8 mouse cellular contexts compared by ENCODE assay signal in genomic region chrX:162900938-162901337, GRCm38 (mm10). TPM values are rescaled to one million over a fixed set of nuclear protein-coding genes. Genes with fewer than 3 reads are reported as not detected.
A peak's percentile ranks its signal among the peaks of the same experiment; 100 is the strongest.
DNase-seq lines count a peak whose midpoint lies in the region; ATAC-seq and TF ChIP-seq lines count a peak whose summit lies in the region.

Gene Ctps2 (plus strand): TSS chrX:162901238.

- no peaks in the 10 kb centered on the region for H3K36me3 ChIP-seq in kidney, embryonic 14.5 days (ENCODE audit: control insufficient read depth, insufficient read depth, low read length)
- no peaks in the 10 kb centered on the region for H3K36me3 ChIP-seq in forebrain, postnatal 0 days (ENCODE audit: insufficient read depth)
- no peaks in the 10 kb centered on the region for H3K36me3 ChIP-seq in intestine, postnatal 0 days (ENCODE audit: control insufficient read depth, insufficient read depth)
- H3K36me3 ChIP-seq in midbrain, embryonic 12.5 days = no peaks in the 10 kb centered on the region

- H3K4me1 ChIP-seq in kidney, embryonic 14.5 days (ENCODE audit: control insufficient read depth, insufficient read depth, low read length) = no peaks in the 10 kb centered on the region
- no peaks in the 10 kb centered on the region for H3K4me1 ChIP-seq in forebrain, postnatal 0 days (ENCODE audit: insufficient read depth)
- H3K4me1 ChIP-seq in intestine, postnatal 0 days (replicated peaks; ENCODE audit: control insufficient read depth, insufficient read depth, low read length) = no peaks in the 10 kb centered on the region
- peaks cover 3% of the 10 kb centered on the region; the same call in 1 of the 2 replicates for H3K4me1 ChIP-seq in midbrain, embryonic 12.5 days

- ATAC-seq in kidney, embryonic 14.5 days (ENCODE audit: low FRiP score, low TSS enrichment) = no peak
- no peak for ATAC-seq in forebrain, postnatal 0 days
- no peak for ATAC-seq in intestine, postnatal 0 days
- ATAC-seq in midbrain, embryonic 12.5 days (ENCODE audit: low FRiP score, low read depth) = no peak

- H3K4me3 ChIP-seq in kidney, embryonic 14.5 days (ENCODE audit: low read length) = peak within 1 kb of the TSS; percentile 59
- H3K4me3 ChIP-seq in forebrain, postnatal 0 days (ENCODE audit: low read depth, low read length) = peak within 1 kb of the TSS; percentile 49
- peak within 1 kb of the TSS; percentile 50 for H3K4me3 ChIP-seq in intestine, postnatal 0 days (ENCODE audit: low read depth, low read length)
- peak within 1 kb of the TSS; percentile 59 for H3K4me3 ChIP-seq in midbrain, embryonic 12.5 days

- H3K27ac ChIP-seq in kidney, embryonic 14.5 days (ENCODE audit: low read depth, low read length) = peak within 1 kb of the TSS; percentile 77
- H3K27ac ChIP-seq in forebrain, postnatal 0 days (ENCODE audit: low read depth, low read length) = peak within 1 kb of the TSS; percentile 75
- peak within 1 kb of the TSS; percentile 84 for H3K27ac ChIP-seq in intestine, postnatal 0 days (ENCODE audit: low read depth, low read length)
- peak within 1 kb of the TSS; percentile 30; the same call in 1 of the 2 replicates for H3K27ac ChIP-seq in midbrain, embryonic 12.5 days (replicated peaks)

- H3K9me3 ChIP-seq in kidney, embryonic 14.5 days (ENCODE audit: control insufficient read depth, low read length) = no peaks in the 10 kb centered on the region
- H3K9me3 ChIP-seq in forebrain, postnatal 0 days (ENCODE audit: low read length) = no peaks in the 10 kb centered on the region
- no peaks in the 10 kb centered on the region for H3K9me3 ChIP-seq in intestine, postnatal 0 days (ENCODE audit: control insufficient read depth)
- no peaks in the 10 kb centered on the region for H3K9me3 ChIP-seq in midbrain, embryonic 12.5 days

- peak within 1 kb of the TSS; percentile 66 for H3K9ac ChIP-seq in kidney, embryonic 14.5 days (ENCODE audit: low read depth, low read length)
- H3K9ac ChIP-seq in forebrain, postnatal 0 days = peak within 1 kb of the TSS; percentile 70
- H3K9ac ChIP-seq in intestine, postnatal 0 days (ENCODE audit: low read depth, low read length) = peak within 1 kb of the TSS; percentile 62
- H3K9ac ChIP-seq in midbrain, embryonic 12.5 days (replicated peaks) = peak within 1 kb of the TSS; percentile 66

- H3K27me3 ChIP-seq in kidney, embryonic 14.5 days (ENCODE audit: control insufficient read depth, insufficient read depth, low read length) = no peaks in the 10 kb centered on the region
- no peaks in the 10 kb centered on the region for H3K27me3 ChIP-seq in forebrain, postnatal 0 days (ENCODE audit: insufficient read depth, low read length)
- no peaks in the 10 kb centered on the region for H3K27me3 ChIP-seq in intestine, postnatal 0 days (replicated peaks; ENCODE audit: control insufficient read depth, insufficient read depth, low read length)
- H3K27me3 ChIP-seq in midbrain, embryonic 12.5 days = peaks cover 4% of the 10 kb centered on the region; the same call in 1 of the 2 replicates

- 35% methylated on average over 4 of the region's 4 CpGs for WGBS in kidney, embryonic 14.5 days
- 33% methylated on average over 4 of the region's 4 CpGs for WGBS in forebrain, postnatal 0 days
- 45% methylated on average over 4 of the region's 4 CpGs for WGBS in intestine, postnatal 0 days
- 26% methylated on average over 4 of the region's 4 CpGs for WGBS in midbrain, embryonic 12.5 days

- no peak for DNase-seq in kidney, postnatal 4 days
- DNase-seq in adrenal gland, adult 2 months = no peak
- DNase-seq in forebrain, postnatal 0 days = no peak
- no peak for DNase-seq in spleen, postnatal 14 days (ENCODE audit: low spot score in 2 of 2)
- no peak for DNase-seq in right cerebral cortex, adult 2 months (ENCODE audit: low spot score in 2 of 2)

- peak within 1 kb of the TSS; percentile 58 for H3K4me2 ChIP-seq in kidney, embryonic 14.5 days (replicated peaks; ENCODE audit: low read depth, low read length)
- peak within 1 kb of the TSS; percentile 73 for H3K4me2 ChIP-seq in forebrain, postnatal 0 days (ENCODE audit: low read depth)
- H3K4me2 ChIP-seq in intestine, postnatal 0 days (replicated peaks; ENCODE audit: low read depth) = peak within 1 kb of the TSS; percentile 65
- H3K4me2 ChIP-seq in midbrain, embryonic 12.5 days (replicated peaks) = peak within 1 kb of the TSS; percentile 63

- no peak for TF ChIP-seq CTCF in forebrain, postnatal 0 days (IDR thresholded peaks at IDR 0.05; ENCODE audit: low read depth)
- no peak for TF ChIP-seq CTCF in intestine, postnatal 0 days (IDR thresholded peaks at IDR 0.05; ENCODE audit: low read depth)

RNA-seq across cellular contexts. Expression of gene Ctps2, which starts in this region (rescaled TPM):
- polyA plus RNA-seq in kidney, embryonic 14.5 days (2014; fragmentation: Nextera tagmentation; extraction: Ambion mirVana) = 76.3 and 102 TPM in 2 replicates
- total RNA-seq in adrenal gland, adult 2 months (2021) = 10 to 100 TPM; 57.2 to 72.6 TPM
- 5.3 and 8.5 TPM in 2 replicates for polyA plus RNA-seq in adrenal gland, adult 2 months (2012; rRNA removed)
- total RNA-seq in forebrain, postnatal 0 days (2014; rRNA removed) = 57.9 and 75.8 TPM in 2 replicates
- polyA plus RNA-seq in forebrain, postnatal 0 days (2015; fragmentation: Nextera tagmentation; extraction: Ambion mirVana) = 56.4 and 67.1 TPM in 2 replicates
- 29.6 and 32.9 TPM in 2 replicates for polyA plus RNA-seq in intestine, postnatal 0 days (2015; fragmentation: Nextera tagmentation; extraction: Ambion mirVana)
- 92.5 and 96.1 TPM in 2 replicates for polyA plus RNA-seq in midbrain, embryonic 12.5 days (2016; fragmentation: Nextera tagmentation; extraction: Ambion mirVana)

Comparison
In these comparisons a context has a peak if more than half of its experiments do, and no peak if none do; other contexts are left out.
1. H3K27ac ChIP-seq: peak in every context shown above with its lines; median percentile 84 in intestine, postnatal 0 days; 77 in kidney, embryonic 14.5 days; 75 in forebrain, postnatal 0 days; 30 in midbrain, embryonic 12.5 days.